ENCODE assay signal across 8 mouse cellular contexts in the genomic region with DNA sequence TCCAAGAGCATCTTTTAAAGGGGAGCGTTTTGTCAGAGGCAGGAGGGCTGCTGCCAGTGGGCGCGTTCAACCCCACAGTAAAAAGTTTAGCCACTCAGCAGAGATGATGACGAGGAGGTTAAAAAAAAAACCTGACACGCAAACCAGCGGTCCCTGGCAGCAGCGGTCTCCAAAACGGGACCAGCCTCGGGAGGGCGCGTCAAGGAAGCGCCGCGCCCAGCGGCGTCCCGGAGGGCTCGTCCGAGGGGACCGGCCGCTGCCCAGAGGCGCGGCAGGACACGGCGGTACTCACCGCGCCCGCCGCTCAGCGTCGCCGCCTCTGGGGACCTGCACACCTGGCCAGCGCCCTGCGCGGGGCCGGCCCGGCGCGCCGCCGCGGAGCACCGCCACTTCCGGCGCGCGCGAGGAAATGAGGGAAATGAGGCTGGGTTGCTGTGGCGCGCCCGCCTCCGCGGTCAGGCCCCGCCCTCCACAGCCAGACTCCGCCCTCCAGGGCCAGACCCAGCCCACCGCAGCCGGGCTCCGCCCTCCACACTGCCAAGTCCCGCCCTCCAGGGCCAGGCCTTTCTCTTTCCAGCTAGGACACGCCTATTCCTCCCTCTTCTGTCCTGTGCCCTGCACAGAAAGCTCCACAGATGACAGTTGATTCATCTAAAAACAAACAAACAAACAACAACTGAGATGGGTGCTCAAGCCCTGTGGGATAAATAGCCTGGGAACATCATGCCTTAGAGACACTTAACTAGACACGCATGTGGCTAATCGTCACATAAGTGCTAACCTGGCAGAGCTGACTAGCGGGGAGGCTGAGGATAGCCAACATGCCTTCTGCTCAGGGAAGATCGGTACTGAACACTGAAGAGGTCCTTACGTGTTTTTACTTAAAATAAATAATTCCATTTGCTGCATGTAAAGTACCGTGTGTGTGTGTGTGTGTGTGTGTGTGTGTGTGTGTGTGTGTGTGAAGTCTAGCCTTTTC. TPM values are rescaled to one million over a fixed set of nuclear protein-coding genes. Genes with fewer than 3 reads are reported as not detected.
DNase-seq lines count a peak whose midpoint lies in the region; ATAC-seq and TF ChIP-seq lines count a peak whose summit lies in the region.

Gene Csgalnact2, minus strand, starts transcription at position 410 of the 979 bp plus-strand sequence.

- peak within 1 kb of the TSS; percentile 92 for H3K4me3 ChIP-seq in hindbrain, postnatal 0 days (ENCODE audit: low read length)
- peak within 1 kb of the TSS; percentile 72 for H3K4me3 ChIP-seq in left cerebral cortex, adult 2 months

- intact Hi-C loops in left cerebral cortex, adult 2 months (cut with DNase I): no loop called here

- peak; percentile 92 for DNase-seq in T-cell, adult 2 months (ENCODE audit: low spot score)
- DNase-seq in cerebellum, postnatal 36 days: peak; percentile 90 to 94
- peak; percentile 94 for DNase-seq in gastrocnemius, adult 18-20 months (ENCODE audit: low spot score)
- peak; percentile 93 for DNase-seq in hindbrain, postnatal 0 days (ENCODE audit: low spot score)
- peak; percentile 91 to 93 for DNase-seq in left cerebral cortex, adult 2 months (ENCODE audit: extremely low spot score in 1 of 2, low spot score in 2 of 2)
- DNase-seq in right cerebral cortex, adult 2 months (ENCODE audit: low spot score in 2 of 2): peak; percentile 89 to 90
- DNase-seq in urinary bladder, postnatal 14 days (ENCODE audit: low spot score): peak; percentile 94

- H3K9me3 ChIP-seq in hindbrain, postnatal 0 days (ENCODE audit: low read length): no peaks in the 10 kb centered on the region

- H3K4me2 ChIP-seq in hindbrain, postnatal 0 days (ENCODE audit: low read depth, low read length): peak within 1 kb of the TSS; percentile 79

- peak; percentile 100 for ATAC-seq in hindbrain, postnatal 0 days
- ATAC-seq in megakaryocyte, adult 5-6 weeks (ENCODE audit: poor library complexity, severe bottlenecking): peak; percentile 71

- WGBS in hindbrain, postnatal 0 days: 5% methylated on average over 64 of the region's 66 CpGs

- H3K9ac ChIP-seq in hindbrain, postnatal 0 days (replicated peaks; ENCODE audit: low read length): peak within 1 kb of the TSS; percentile 71

- H3K4me1 ChIP-seq in hindbrain, postnatal 0 days (ENCODE audit: insufficient read depth, low read length): no peaks in the 10 kb centered on the region

- H3K36me3 ChIP-seq in hindbrain, postnatal 0 days (ENCODE audit: insufficient read depth, low read length): no peaks in the 10 kb centered on the region

- no peak for TF ChIP-seq CTCF in hindbrain, postnatal 0 days (IDR thresholded peaks at IDR 0.05; ENCODE audit: low read depth)
- TF ChIP-seq CTCF in left cerebral cortex, adult 2 months (IDR thresholded peaks at IDR 0.05): no peak; the same call in none of the 2 replicates

- peak within 1 kb of the TSS; percentile 84 for H3K27ac ChIP-seq in hindbrain, postnatal 0 days
- peak within 1 kb of the TSS; percentile 86 for H3K27ac ChIP-seq in left cerebral cortex, adult 2 months

- no peaks in the 10 kb centered on the region for H3K27me3 ChIP-seq in hindbrain, postnatal 0 days (ENCODE audit: insufficient read depth, low read length)

RNA-seq across cellular contexts. Expression of gene Csgalnact2, which starts in this region (rescaled TPM):
- 10 to 100 TPM; 28.6 to 30.2 TPM for total RNA-seq in gastrocnemius, adult 18-20 months (2021)
- total RNA-seq in hindbrain, postnatal 0 days (2014; rRNA removed): 7.2 and 11.2 TPM in 2 replicates
- 9.3 and 11.2 TPM in 2 replicates for polyA plus RNA-seq in hindbrain, postnatal 0 days (2015; fragmentation: Nextera tagmentation; extraction: Ambion mirVana)
- total RNA-seq in left cerebral cortex, adult 2 months (2021): 10 to 100 TPM; 12.3 to 13.4 TPM
- 111 and 122 TPM in 2 replicates for total RNA-seq in megakaryocyte, adult 5-6 weeks (2015)
- total RNA-seq in megakaryocyte, adult 5-6 weeks (2017): 145 and 157 TPM in 2 replicates

Comparison
In these comparisons a context has a peak if more than half of its experiments do, and no peak if none do; other contexts are left out.
1. Peak in every context shown above with its lines: DNase-seq, ATAC-seq, H3K4me3 ChIP-seq and H3K27ac ChIP-seq.